Mouse (Mus musculus) layer of hippocampus, postnatal 10 days (tissue): ENCODE results near the gene Dis3l. TPM values are rescaled to one million over a fixed set of nuclear protein-coding genes. Genes with fewer than 3 reads are reported as not detected.

Source experiments
- DNase-seq, 2 experiments: peaks; one replicate each; pipeline ENCODE4 v3.0.0; 2021; ENCODE audit warnings: low spot score in 2 of 2
- long read RNA-seq: library from polyadenylated mRNA; stranded (forward); transcript quantifications from one replicate; pipeline ENCODE4 v2.0.0, GENCODE M21; 2023
- total RNA-seq, 2 experiments: library from RNA; stranded (reverse); gene quantifications; 2 replicates each; pipeline ENCODE4 v1.2.3; 2021

The Dis3l gene
- total RNA-seq: 10 to 100 TPM; 23.9 to 24.2 TPM
- long read RNA-seq, transcript Dis3l-208 (17 exons, 3,575 nt): major isoform, 11 of 16 reads
- long read RNA-seq, partial matches to known transcripts: 3 of 16 reads
- long read RNA-seq, other reads (novel, unspliced or antisense): 1 of 16 reads

DNA sequence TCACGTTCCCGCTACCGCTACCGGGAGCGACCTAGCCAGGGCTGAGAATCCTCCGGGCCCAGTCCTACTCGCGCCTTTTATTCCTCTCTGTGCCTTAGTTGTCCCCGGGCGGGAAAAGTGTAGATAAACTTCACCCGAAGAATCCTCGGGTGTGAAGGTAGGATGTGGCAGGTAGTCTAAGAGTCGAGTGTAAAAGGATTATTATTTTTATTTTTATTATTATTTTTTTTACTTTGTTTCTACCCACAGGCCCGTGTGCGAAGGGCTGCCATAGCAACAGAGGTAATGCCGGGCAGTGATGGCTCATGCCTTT, at the start of gene Dis3l:
Dis3l (minus strand) TSS at position 35 of the 313 bp plus-strand sequence.
- no peak for DNase-seq

DNA sequence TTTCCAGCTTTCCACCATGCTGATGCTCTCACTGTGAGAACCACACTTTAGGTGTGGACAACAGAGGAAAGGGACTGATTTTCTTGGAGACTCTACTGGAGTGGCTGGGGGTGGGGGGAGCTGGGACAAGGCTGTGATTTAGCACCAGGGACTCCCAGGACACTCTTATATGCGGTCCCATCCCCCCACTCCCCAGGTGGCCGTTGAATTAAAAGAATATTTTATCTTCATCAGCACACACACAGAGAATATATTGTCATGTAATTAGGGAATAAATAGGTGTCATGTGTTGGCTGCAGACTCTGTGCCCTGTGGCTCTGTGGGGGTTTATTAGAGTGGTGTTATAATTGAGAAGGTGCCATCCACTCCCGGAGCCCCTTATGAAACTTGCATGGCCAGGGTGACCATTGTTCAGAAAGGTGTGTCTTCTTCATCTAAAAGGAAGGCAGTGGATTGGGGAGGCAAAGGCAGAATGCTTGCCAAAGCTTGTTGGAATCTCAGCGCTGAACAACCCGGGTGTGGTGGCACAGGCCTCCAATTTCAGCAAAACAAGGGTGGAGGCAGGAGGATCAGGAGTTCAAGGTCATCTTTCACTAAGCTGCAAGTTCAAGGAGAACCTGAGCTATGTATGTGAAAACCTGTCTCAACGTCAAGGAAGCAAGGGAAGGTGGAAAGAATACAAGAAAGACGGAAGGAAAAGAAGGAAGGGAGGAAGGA, 48.6 kb upstream of the Dis3l start:
- no peak for DNase-seq

DNA sequence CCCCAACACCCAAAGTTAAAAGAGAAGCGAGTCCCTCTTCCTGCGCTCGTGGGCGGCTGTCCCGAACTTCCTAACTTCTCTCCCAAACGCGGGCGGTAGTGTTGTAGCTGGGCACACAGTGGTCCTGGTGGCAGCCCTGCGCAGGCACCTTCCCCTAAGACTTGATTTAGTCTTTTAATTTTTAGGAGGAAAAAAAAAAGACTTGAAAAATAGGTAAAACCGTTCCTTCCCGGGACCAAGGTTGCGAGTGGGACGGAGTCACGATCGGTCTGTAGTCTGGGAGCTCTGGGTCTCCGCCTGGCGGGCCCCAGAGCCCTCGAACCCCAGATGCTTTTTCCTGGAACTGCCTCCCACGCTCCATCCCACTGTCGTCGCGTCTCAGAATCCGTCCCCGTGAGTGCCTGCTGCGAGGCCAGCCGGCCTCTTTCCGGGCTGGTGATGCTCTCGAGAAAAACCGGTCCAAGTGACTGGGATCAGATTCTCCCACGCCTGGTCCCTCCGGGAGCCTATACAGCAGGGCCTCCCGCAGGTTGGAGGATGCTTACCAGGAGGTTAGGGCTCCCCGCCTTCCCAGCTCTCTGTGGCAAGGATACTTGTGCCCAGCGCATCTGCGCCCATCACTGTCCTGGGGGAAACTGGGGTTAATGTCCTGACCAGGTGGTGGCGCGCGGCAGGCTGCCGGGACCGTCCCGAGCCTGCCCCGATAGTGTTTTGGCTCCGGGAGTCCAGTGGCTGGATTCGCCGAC, 45.6 kb upstream of the Dis3l start:
- no peak for DNase-seq

GRCm38 (mm10) chr9:64385511-64386465, 44.7 kb upstream of the Dis3l start, which contains the start of gene Megf11:
Megf11 (plus strand) TSS chr9:64385626.
- DNase-seq: peak; percentile 44 to 66

DNA sequence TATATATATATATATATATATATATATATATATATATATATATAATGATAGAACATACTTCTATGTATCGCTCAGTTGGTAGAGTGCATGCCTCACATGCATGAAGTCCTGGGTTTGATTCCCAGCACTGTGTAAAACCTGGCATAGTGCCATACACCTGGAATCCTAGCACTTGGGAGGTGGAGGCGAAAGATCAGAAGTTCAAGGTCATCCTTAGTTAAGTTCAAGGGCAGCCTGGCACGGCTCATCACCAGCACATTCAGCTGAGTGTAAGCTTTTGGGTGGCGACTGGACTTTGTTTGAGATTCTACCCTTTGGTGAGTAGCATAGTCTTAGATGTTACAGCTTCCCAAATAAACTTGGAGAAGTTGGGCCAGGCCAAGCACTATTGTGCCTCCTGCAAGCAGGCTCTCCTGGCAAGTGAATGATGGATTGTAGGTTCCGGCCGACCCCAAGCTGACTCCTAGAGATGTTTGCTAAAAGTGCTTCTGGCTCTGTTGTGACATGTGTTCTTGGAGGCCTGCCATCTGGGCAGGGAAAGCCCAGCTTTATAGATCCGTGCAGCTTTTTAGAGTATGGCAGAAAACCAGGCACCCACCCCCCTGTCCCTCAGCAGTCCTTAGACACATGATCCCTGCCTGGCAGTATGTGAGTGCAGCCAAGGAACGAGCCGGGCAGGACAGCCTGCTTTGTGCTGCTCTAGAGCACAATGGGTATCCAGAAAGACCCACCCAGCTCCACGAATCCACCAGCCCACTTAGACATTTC, 42.1 kb upstream of the Dis3l start:
- DNase-seq: no peak

- no peak for DNase-seq
Observed at GRCm38 (mm10) chr9:64376380-64376779, 35.3 kb upstream of the Dis3l start.

DNA sequence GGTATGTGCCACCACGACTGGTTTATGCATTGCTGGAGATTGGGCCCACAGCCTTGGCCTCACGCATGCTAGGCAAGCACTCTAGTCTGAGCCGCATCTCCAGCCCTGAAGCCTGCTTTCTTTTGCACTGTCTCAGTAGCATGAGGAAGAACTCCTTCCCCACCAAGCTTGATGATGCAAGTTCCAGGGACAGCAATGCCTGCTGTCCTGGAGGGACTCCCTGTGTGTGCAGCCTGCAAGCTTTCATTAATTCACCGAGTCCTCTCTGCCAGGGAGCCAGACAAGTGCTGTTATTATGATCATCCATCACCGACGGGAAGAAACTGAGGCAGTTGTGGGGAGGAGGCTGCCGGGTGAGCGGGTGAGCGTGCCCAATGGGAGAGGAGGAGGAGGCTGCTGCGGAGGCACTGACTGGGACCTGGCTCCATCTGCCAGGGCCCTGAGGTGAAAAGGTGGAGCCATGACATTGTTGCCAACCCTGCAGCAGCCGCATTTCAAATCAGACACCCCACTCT, 30.3 kb upstream of the Dis3l start:
- no peak for DNase-seq

DNA sequence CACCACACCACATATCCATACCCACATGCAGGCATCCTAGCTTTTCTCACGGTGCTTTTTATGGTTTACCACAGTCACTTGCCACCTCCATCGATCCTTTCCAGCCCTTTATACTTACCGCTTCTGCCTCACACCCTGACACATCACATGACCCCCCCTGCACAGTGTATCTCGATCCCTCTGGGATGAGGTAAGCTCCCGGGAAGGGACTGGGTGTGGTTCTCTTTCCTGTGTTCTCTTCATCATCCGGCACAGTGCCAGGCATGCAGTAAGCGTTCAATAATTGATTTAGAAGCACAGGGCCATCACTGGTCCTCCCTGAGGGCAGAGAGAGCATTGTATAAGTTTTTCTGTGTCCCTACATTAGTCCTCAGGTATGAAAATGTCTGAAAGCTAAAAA, 28.8 kb upstream of the Dis3l start:
- DNase-seq: no peak

DNA sequence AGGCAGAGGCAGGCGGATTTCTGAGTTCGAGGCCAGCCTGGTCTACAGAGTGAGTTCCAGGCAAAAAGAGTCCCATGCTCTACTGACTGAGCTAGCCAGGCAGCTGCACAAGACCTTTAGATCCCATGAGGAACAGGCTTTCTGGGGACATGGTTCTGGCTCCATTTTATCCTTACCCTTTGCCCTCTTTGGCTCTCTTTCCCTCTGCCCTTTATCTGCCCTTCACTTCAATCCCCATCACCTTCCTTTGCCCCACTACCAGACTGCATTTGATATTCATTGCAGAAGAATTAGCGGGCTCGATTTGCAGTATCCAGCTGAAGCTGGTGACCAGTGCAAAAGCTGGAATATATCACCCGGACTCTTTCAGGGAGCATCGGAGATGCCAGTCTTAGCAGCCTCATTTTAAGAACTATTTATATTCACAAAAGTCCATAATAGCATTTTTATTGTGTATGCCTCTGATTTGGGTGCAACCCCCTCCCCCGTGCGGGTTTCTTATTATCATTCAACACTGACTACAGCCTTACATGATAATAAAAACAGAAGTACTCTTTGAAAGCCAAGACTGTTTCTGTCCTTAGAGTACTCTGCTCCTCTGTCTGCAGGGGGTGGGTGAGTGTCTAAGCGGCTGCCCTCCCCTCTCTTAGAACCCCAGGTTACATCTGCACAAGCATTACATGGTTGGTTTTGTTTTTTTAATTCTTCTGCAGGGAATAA, 20.3 kb upstream of the Dis3l start:
- no peak for DNase-seq

GRCm38 (mm10) chr9:64355627-64356026, 14.5 kb upstream of the Dis3l start:
- no peak for DNase-seq

GRCm38 (mm10) chr9:64351191-64351590, 10.1 kb upstream of the Dis3l start:
- no peak for DNase-seq

- DNase-seq: no peak
Observed at GRCm38 (mm10) chr9:64349490-64349889, 8.4 kb upstream of the Dis3l start.

DNA sequence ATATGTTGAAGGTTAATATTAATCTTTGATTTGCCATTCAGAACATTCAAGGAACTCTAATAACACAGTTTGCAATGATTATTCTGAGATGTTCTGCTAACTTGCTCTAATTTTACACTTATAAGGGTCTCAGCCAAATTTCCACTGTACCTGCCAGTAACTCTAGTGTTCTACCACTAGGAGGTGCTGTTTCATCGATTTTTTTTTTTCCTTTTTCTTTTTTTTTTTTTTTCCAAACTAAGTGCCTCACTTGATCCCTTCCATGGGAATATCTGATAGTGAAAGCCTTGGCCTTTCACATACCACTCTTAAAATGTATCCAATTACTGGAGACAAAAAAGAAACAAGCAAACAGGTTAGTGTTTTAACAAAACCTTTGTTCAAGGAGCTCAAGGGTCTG, 6.3 kb upstream of the Dis3l start:
- no peak for DNase-seq

GRCm38 (mm10) chr9:64345931-64346330, 4.8 kb upstream of the Dis3l start:
- no peak for DNase-seq

- DNase-seq: no peak
Observed at GRCm38 (mm10) chr9:64343656-64344055, 2.6 kb upstream of the Dis3l start.

DNA sequence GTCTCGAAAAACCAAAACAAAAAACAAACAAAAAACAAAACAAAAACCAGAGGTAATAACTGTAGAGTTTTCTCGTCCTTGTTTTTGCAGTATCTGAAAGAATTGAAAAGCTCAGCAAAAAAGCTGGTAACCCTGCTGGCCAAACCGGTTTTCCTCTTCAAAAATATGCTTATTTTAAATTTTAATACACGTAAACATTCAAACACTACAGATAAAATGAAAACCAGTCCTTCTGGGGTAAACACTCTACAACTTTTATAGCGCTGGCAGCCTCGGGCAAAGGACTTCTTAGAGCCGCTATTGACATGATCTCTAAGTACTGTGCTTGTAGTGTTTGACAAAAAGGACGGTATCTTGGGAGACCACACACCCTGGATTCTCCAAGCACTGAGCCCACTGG, 583 bp upstream of the Dis3l start:
- DNase-seq: no peak

DNA sequence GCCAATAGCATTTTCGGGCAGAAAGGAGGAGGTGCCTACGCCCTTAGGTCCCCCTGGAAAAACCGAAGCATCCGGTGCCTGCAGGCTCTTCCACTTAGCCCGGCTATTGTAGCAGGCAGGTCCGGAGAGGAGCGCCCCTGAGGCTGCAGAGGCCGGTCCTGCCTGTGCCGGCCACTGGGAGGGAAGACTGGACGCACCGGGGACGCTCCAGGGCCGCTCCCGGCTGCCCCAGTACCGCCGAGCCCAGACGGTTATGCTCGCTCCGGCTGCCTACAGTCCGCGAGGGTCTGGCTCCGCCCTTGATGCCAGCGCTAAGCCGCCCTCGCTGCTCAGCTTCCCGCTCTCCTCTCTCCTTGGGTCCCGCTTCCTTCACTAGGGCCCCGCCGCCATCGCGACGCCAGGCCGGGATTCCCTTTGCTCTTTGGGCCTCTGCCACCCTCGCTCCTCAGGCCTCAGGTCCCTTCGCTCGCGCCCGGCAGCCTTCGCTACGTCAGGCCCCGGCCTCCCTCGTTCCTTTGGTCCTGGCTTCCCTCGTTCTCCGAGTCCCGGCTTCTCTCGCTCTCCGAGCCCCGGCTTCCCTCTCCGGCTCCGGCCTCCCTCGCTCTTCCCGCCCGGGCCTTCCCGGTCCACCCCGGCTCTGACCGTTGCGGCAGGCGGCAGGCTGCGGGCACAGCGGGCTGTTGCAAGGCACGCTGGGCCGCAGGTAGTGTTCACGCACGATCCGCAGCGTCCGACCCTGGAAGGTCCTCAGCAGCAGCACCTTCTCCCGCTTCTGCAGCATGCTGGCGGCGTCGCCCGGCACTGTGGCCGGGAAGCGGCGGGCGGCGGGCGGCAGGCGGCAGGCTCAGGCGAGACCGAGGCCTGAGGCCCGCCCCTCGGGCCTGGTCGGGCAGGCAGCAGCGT, 486 bp downstream of the Dis3l start:
- DNase-seq: peak; percentile 77 to 81

DNA sequence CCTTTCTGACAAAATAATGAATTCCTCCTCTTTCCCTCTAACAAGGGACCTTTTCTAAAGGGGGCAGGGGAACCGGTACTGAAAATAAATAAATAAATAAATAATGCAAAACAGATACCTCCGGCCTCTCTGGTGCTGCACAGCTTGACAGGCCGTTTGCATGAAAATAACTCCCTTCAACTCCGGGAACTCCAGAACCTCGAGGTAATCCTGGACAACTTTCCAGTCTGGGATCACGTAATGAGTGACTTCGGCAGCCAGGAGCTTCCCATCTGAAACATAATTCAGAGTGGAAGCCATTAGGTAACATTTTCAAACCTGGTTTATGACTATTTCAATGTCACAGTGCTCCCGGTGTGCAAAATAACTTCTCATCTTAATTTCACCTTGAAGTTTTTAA, 1.7 kb downstream of the Dis3l start:
- DNase-seq: no peak

GRCm38 (mm10) chr9:64335825-64336224, 5.3 kb downstream of the Dis3l start:
- no peak for DNase-seq
